In genomic region chr12:25126228-25126627, GRCm38 (mm10) we compare ENCODE assay signal across 26 mouse cellular contexts. TPM values are rescaled to one million over a fixed set of nuclear protein-coding genes. Genes with fewer than 3 reads are reported as not detected.
DNase-seq lines count a peak whose midpoint lies in the region; ATAC-seq and TF ChIP-seq lines count a peak whose summit lies in the region.
"Had no signal": no experiment of that assay in that cellular context is flagged by ENCODE, and none has a peak within 500 bp of the region (broad histone marks: within the 10 kb centered on the region; RNA-seq: fewer than 3 reads in every experiment).

No protein-coding gene starts in this region.

- no peak for ATAC-seq in hindbrain, embryonic 13.5 days (ENCODE audit: low FRiP score)
- no peak for ATAC-seq in midbrain, embryonic 11.5 days (ENCODE audit: low FRiP score)
- ATAC-seq in midbrain, postnatal 0 days (ENCODE audit: low FRiP score), result no peak
- no peak for ATAC-seq in midbrain, embryonic 14.5 days (ENCODE audit: low FRiP score, low TSS enrichment)
- ATAC-seq in intestine, postnatal 0 days, result no peak
- ATAC-seq: activated CD4-positive, CD25-positive, alpha-beta regulatory T cell, adult 4 months; liver, postnatal 0 days; lung, postnatal 0 days had no signal

- H3K4me2 ChIP-seq in hindbrain, embryonic 13.5 days, result no peak overlapping the region
- H3K4me2 ChIP-seq in midbrain, embryonic 11.5 days, result peak overlapping the region; percentile 37
- H3K4me2 ChIP-seq in midbrain, postnatal 0 days (ENCODE audit: low read depth, low read length, poor library complexity, severe bottlenecking), result no peak overlapping the region
- H3K4me2 ChIP-seq in midbrain, embryonic 14.5 days (ENCODE audit: low read length), result no peak overlapping the region
- no peak overlapping the region for H3K4me2 ChIP-seq in intestine, postnatal 0 days (replicated peaks; ENCODE audit: low read depth)
- H3K4me2 ChIP-seq: heart, embryonic 15.5 days; limb, embryonic 12.5 days; liver, embryonic 11.5 days had no signal

- H3K36me3 ChIP-seq in hindbrain, embryonic 10.5 days, result no peaks in the 10 kb centered on the region
- no peaks in the 10 kb centered on the region for H3K36me3 ChIP-seq in hindbrain, embryonic 13.5 days
- no peaks in the 10 kb centered on the region for H3K36me3 ChIP-seq in midbrain, embryonic 11.5 days (ENCODE audit: control insufficient read depth, insufficient read depth, low read length)
- H3K36me3 ChIP-seq in midbrain, postnatal 0 days (ENCODE audit: insufficient read depth, low read length), result no peaks in the 10 kb centered on the region
- no peaks in the 10 kb centered on the region for H3K36me3 ChIP-seq in embryonic facial prominence, embryonic 10.5 days (replicated peaks)
- no peaks in the 10 kb centered on the region for H3K36me3 ChIP-seq in midbrain, embryonic 14.5 days (ENCODE audit: control insufficient read depth, insufficient read depth, low read length)
- H3K36me3 ChIP-seq in intestine, postnatal 0 days (ENCODE audit: control insufficient read depth, insufficient read depth), result no peaks in the 10 kb centered on the region
- H3K36me3 ChIP-seq: heart, embryonic 15.5 days; limb, embryonic 12.5 days had no signal

- no peak for TF ChIP-seq CTCF in midbrain, postnatal 0 days (IDR thresholded peaks at IDR 0.05)
- TF ChIP-seq CTCF in intestine, postnatal 0 days (IDR thresholded peaks at IDR 0.05; ENCODE audit: low read depth), result no peak

- DNase-seq in hindbrain, embryonic 10.5 days (ENCODE audit: low spot score), result peak; percentile 31
- DNase-seq in midbrain, embryonic 11.5 days (ENCODE audit: low spot score, missing footprints), result peak; percentile 88
- no peak for DNase-seq in midbrain, postnatal 0 days (ENCODE audit: low spot score)
- DNase-seq in embryonic facial prominence, embryonic 10.5 days (ENCODE audit: low spot score), result no peak
- no peak for DNase-seq in midbrain, embryonic 14.5 days
- DNase-seq in ovary, adult 18-20 months (ENCODE audit: low spot score), result no peak
- DNase-seq: adrenal gland, adult 8-10 months; cerebellum, adult 18-20 months; cerebellum, postnatal 14 days; gastrocnemius, adult 2 months; heart, postnatal 36 days; kidney, adult 18-20 months; kidney, postnatal 25 days; layer of hippocampus, postnatal 36 days; liver, postnatal 0 days; right cerebral cortex, adult 18-20 months; right cerebral cortex, postnatal 4 days; thymus, postnatal 14 days had no signal

- 56% methylated on average over 5 of the region's 5 CpGs for WGBS in hindbrain, embryonic 10.5 days
- WGBS in hindbrain, embryonic 13.5 days, result 38% methylated on average over 5 of the region's 5 CpGs
- WGBS in midbrain, embryonic 11.5 days, result 37% methylated on average over 5 of the region's 5 CpGs
- WGBS in midbrain, postnatal 0 days, result 36% methylated on average over 5 of the region's 5 CpGs
- 64% methylated on average over 5 of the region's 5 CpGs for WGBS in embryonic facial prominence, embryonic 10.5 days
- 22% methylated on average over 5 of the region's 5 CpGs for WGBS in midbrain, embryonic 14.5 days
- WGBS in intestine, postnatal 0 days, result 78% methylated on average over 5 of the region's 5 CpGs

- H3K9me3 ChIP-seq in hindbrain, embryonic 10.5 days, result peaks cover 8% of the 10 kb centered on the region
- H3K9me3 ChIP-seq in hindbrain, embryonic 13.5 days, result no peaks in the 10 kb centered on the region
- no peaks in the 10 kb centered on the region for H3K9me3 ChIP-seq in midbrain, embryonic 11.5 days (ENCODE audit: control insufficient read depth, low read length)
- no peaks in the 10 kb centered on the region for H3K9me3 ChIP-seq in midbrain, postnatal 0 days (ENCODE audit: low read length)
- H3K9me3 ChIP-seq in embryonic facial prominence, embryonic 10.5 days, result no peaks in the 10 kb centered on the region; the same call in 1 of the 2 replicates
- no peaks in the 10 kb centered on the region for H3K9me3 ChIP-seq in midbrain, embryonic 14.5 days (ENCODE audit: control insufficient read depth, low read length)
- H3K9me3 ChIP-seq in intestine, postnatal 0 days (ENCODE audit: control insufficient read depth), result no peaks in the 10 kb centered on the region
- H3K9me3 ChIP-seq: heart, embryonic 15.5 days; limb, embryonic 12.5 days had no signal

- H3K27me3 ChIP-seq in hindbrain, embryonic 10.5 days (ENCODE audit: insufficient read depth, poor library complexity, severe bottlenecking), result peaks cover 5% of the 10 kb centered on the region
- 0 out of 2 replicates have a peak, but pooled peaks cover 4% of the 10 kb centered on the region for H3K27me3 ChIP-seq in hindbrain, embryonic 13.5 days
- H3K27me3 ChIP-seq in midbrain, embryonic 11.5 days (ENCODE audit: control insufficient read depth, insufficient read depth, low read length), result no peaks in the 10 kb centered on the region
- H3K27me3 ChIP-seq in midbrain, postnatal 0 days (ENCODE audit: insufficient read depth, low read length), result peaks cover 7% of the 10 kb centered on the region; the same call in 1 of the 2 replicates
- peaks cover 36% of the 10 kb centered on the region for H3K27me3 ChIP-seq in embryonic facial prominence, embryonic 10.5 days (replicated peaks; ENCODE audit: low read depth, poor library complexity, severe bottlenecking)
- H3K27me3 ChIP-seq in midbrain, embryonic 14.5 days (ENCODE audit: control insufficient read depth, insufficient read depth, low read length), result no peaks in the 10 kb centered on the region
- no peaks in the 10 kb centered on the region for H3K27me3 ChIP-seq in intestine, postnatal 0 days (replicated peaks; ENCODE audit: control insufficient read depth, insufficient read depth, low read length)
- H3K27me3 ChIP-seq: heart, embryonic 15.5 days; limb, embryonic 12.5 days had no signal

- no peak overlapping the region for H3K4me3 ChIP-seq in hindbrain, embryonic 10.5 days
- no peak overlapping the region for H3K4me3 ChIP-seq in hindbrain, embryonic 13.5 days
- no peak overlapping the region for H3K4me3 ChIP-seq in midbrain, embryonic 11.5 days (ENCODE audit: low read depth, low read length)
- H3K4me3 ChIP-seq in midbrain, postnatal 0 days (ENCODE audit: low read depth, low read length), result no peak overlapping the region
- no peak overlapping the region for H3K4me3 ChIP-seq in embryonic facial prominence, embryonic 10.5 days
- H3K4me3 ChIP-seq in midbrain, embryonic 14.5 days (replicated peaks; ENCODE audit: low read depth, low read length), result no peak overlapping the region
- H3K4me3 ChIP-seq in intestine, postnatal 0 days (ENCODE audit: low read depth, low read length), result no peak overlapping the region
- H3K4me3 ChIP-seq: gastrocnemius, adult 2 months; heart, embryonic 15.5 days; layer of hippocampus, adult 2 months; limb, embryonic 12.5 days had no signal

- peaks cover 84% of the 10 kb centered on the region for H3K4me1 ChIP-seq in hindbrain, embryonic 10.5 days (replicated peaks)
- peaks cover 42% of the 10 kb centered on the region for H3K4me1 ChIP-seq in hindbrain, embryonic 13.5 days (replicated peaks)
- H3K4me1 ChIP-seq in midbrain, embryonic 11.5 days (ENCODE audit: control insufficient read depth, insufficient read depth, low read length), result peaks cover 45% of the 10 kb centered on the region
- no peaks in the 10 kb centered on the region for H3K4me1 ChIP-seq in midbrain, postnatal 0 days (ENCODE audit: insufficient read depth, low read length)
- peaks cover 63% of the 10 kb centered on the region for H3K4me1 ChIP-seq in embryonic facial prominence, embryonic 10.5 days
- peaks cover 17% of the 10 kb centered on the region for H3K4me1 ChIP-seq in midbrain, embryonic 14.5 days (ENCODE audit: control insufficient read depth, insufficient read depth, low read length)
- H3K4me1 ChIP-seq in intestine, postnatal 0 days (replicated peaks; ENCODE audit: control insufficient read depth, insufficient read depth, low read length), result no peaks in the 10 kb centered on the region

- no peak overlapping the region for H3K9ac ChIP-seq in hindbrain, embryonic 13.5 days
- H3K9ac ChIP-seq in midbrain, embryonic 11.5 days (ENCODE audit: low read length), result peak overlapping the region; percentile 57
- no peak overlapping the region for H3K9ac ChIP-seq in midbrain, postnatal 0 days (replicated peaks; ENCODE audit: low read length, poor library complexity, severe bottlenecking)
- no peak overlapping the region for H3K9ac ChIP-seq in midbrain, embryonic 14.5 days (replicated peaks; ENCODE audit: low read length)
- H3K9ac ChIP-seq in intestine, postnatal 0 days (ENCODE audit: low read depth, low read length), result no peak overlapping the region
- H3K9ac ChIP-seq: heart, embryonic 15.5 days; limb, embryonic 12.5 days; liver, postnatal 0 days had no signal

- peak overlapping the region; percentile 89 for H3K27ac ChIP-seq in hindbrain, embryonic 10.5 days
- no peak overlapping the region for H3K27ac ChIP-seq in hindbrain, embryonic 13.5 days
- H3K27ac ChIP-seq in midbrain, embryonic 11.5 days (ENCODE audit: low read depth, low read length), result peak overlapping the region; percentile 93
- H3K27ac ChIP-seq in midbrain, postnatal 0 days (ENCODE audit: low read depth, low read length), result no peak overlapping the region
- H3K27ac ChIP-seq in embryonic facial prominence, embryonic 10.5 days (replicated peaks), result peak overlapping the region; percentile 70
- peak overlapping the region; percentile 65 for H3K27ac ChIP-seq in midbrain, embryonic 14.5 days (replicated peaks; ENCODE audit: low read depth, low read length)
- H3K27ac ChIP-seq in intestine, postnatal 0 days (ENCODE audit: low read depth, low read length), result no peak overlapping the region
- H3K27ac ChIP-seq: gastrocnemius, adult 2 months; heart, embryonic 15.5 days; layer of hippocampus, adult 2 months had no signal

RNA-seq across cellular contexts. Expression of gene Id2, which starts 29.3 kb away (rescaled TPM):
- polyA plus RNA-seq in hindbrain, embryonic 10.5 days (2016; fragmentation: Nextera tagmentation; extraction: Ambion mirVana), result 360 and 369 TPM in 2 replicates
- polyA plus RNA-seq in hindbrain, embryonic 13.5 days (2015; fragmentation: Nextera tagmentation; extraction: Ambion mirVana), result 276 and 296 TPM in 2 replicates
- polyA plus RNA-seq in midbrain, embryonic 11.5 days (2014; fragmentation: Nextera tagmentation; extraction: Ambion mirVana), result 359 and 385 TPM in 2 replicates
- total RNA-seq in midbrain, postnatal 0 days (2014; rRNA removed), result 113 and 146 TPM in 2 replicates
- 200 and 208 TPM in 2 replicates for polyA plus RNA-seq in midbrain, postnatal 0 days (2015; fragmentation: Nextera tagmentation; extraction: Ambion mirVana)
- polyA plus RNA-seq in embryonic facial prominence, embryonic 10.5 days (2016; fragmentation: Nextera tagmentation; extraction: Ambion mirVana), result 400 and 403 TPM in 2 replicates
- 257 and 299 TPM in 2 replicates for polyA plus RNA-seq in midbrain, embryonic 14.5 days (2014; fragmentation: Nextera tagmentation; extraction: Ambion mirVana)
- polyA plus RNA-seq in intestine, postnatal 0 days (2015; fragmentation: Nextera tagmentation; extraction: Ambion mirVana), result 313 and 344 TPM in 2 replicates

Comparison
In these comparisons a context has a peak if more than half of its experiments do, and no peak if none do; other contexts are left out.
1. DNase-seq: peak in hindbrain, embryonic 10.5 days (single experiment) and midbrain, embryonic 11.5 days (single experiment); none in midbrain, postnatal 0 days (single experiment), embryonic facial prominence, embryonic 10.5 days (single experiment), midbrain, embryonic 14.5 days (single experiment) and ovary, adult 18-20 months (single experiment).
2. H3K27ac ChIP-seq: peak in hindbrain, embryonic 10.5 days (single experiment), midbrain, embryonic 11.5 days (single experiment), embryonic facial prominence, embryonic 10.5 days (single experiment) and midbrain, embryonic 14.5 days (single experiment); none in hindbrain, embryonic 13.5 days (single experiment), midbrain, postnatal 0 days (single experiment) and intestine, postnatal 0 days (single experiment).